Mouse (Mus musculus) kidney, adult 18-20 months (tissue): ENCODE results near the gene Gm38394.
A peak's percentile ranks its signal among the peaks of the same experiment; 100 is the strongest.

ENCODE experiments used
- DNase-seq: peaks from one replicate; pipeline ENCODE4 v3.0.0; 2021

The Gm38394 gene

GRCm38 (mm10) chr1:133663427-133663826 is 2.3 kb upstream of the Gm38394 start:
- no peak for DNase-seq

GRCm38 (mm10) chr1:133662941-133663340 is 1.8 kb upstream of the Gm38394 start:
- no peak for DNase-seq

DNA sequence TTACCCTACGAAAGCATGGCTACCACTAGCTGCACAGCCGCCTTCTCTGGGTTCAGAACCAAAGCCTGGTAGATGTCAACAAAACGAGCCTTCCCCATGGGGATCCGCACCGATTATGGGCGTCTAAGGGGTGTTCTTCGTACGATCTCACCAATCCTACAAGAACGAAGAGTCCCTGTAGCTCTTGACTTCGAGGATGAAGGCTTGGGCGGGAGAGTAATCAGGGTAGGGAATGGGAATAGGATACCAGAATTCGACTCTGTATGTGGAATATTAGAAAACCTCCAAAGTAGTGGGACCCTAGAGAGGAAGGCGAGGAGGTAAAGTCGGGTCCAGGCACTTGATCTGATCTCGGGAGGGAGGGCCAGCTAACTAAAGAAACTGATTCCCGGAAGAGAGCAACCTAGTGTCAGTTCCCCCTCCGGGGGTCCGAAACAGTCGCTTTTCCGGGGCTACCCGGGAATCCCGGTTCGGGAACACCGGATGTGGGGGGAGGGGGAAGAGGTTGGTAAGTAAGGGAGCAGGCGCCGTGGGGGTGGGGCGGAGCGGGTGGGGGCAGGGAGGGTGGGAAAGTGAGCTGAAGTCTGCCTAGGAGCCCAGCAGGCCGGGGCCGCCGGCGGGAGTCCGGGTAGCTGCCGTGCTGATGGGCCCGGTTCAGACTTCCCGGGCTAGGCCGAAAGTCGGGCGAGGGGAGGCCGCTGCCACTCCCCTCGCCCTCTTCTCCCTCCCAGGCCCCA is 484 bp downstream of the Gm38394 start, which contains the start of gene Zbed6:
Zbed6 (minus strand) TSS at position 420 of the 737 bp plus-strand sequence.
- peak; percentile 72 for DNase-seq

- DNase-seq, result no peak
Measured at GRCm38 (mm10) chr1:133658878-133659277, 2.2 kb downstream of the Gm38394 start.

GRCm38 (mm10) chr1:133656811-133657210 is 4.3 kb downstream of the Gm38394 start:
- DNase-seq, result no peak

DNA sequence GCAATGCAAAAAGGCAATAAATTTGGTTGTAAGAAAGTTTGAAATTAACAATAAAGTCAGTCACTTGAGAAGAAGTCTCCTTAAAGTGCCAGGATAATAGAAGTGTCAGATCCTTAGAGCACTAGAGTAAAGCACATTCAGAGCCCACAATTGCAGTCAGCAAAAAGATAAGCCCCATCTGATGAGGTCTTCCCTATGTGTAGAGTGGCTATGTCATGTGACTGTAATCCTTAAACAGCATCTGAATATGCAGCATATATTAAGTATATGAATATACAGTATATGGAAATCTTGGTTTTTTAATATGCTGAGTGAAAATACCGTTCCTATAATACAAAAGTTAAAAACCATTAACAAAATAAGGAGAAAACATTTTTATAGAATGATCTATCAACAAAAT is 8.1 kb downstream of the Gm38394 start:
- DNase-seq, result no peak

GRCm38 (mm10) chr1:133650288-133651055 is 10.6 kb downstream of the Gm38394 start:
- DNase-seq, result no peak

- no peak for DNase-seq
Measured at GRCm38 (mm10) chr1:133645652-133646051, 15.5 kb downstream of the Gm38394 start.

GRCm38 (mm10) chr1:133641163-133641562 is 20.0 kb downstream of the Gm38394 start:
- no peak for DNase-seq

- no peak for DNase-seq
Measured at GRCm38 (mm10) chr1:133638517-133638916, 22.6 kb downstream of the Gm38394 start.

DNA sequence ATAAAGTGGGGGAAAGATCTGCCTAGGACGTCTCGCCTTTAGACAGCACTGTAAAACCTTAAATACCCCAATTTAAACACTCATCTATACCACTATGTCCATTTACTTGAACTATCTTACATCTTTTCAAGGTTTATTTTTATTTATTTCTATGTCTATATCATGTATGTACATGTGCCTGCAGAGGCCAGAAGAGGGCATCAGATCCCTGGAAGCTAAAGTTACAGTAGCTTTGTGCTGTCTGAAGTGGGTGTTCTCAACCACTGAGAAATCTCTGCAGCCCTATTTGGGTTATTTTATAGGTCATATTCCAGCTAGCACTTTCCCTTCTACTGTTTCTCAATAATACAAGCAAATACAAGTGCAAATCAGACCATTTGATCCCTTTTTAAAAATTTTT is 28.9 kb downstream of the Gm38394 start:
- DNase-seq, result no peak

GRCm38 (mm10) chr1:133625052-133625451 is 36.1 kb downstream of the Gm38394 start:
- DNase-seq, result no peak

DNA sequence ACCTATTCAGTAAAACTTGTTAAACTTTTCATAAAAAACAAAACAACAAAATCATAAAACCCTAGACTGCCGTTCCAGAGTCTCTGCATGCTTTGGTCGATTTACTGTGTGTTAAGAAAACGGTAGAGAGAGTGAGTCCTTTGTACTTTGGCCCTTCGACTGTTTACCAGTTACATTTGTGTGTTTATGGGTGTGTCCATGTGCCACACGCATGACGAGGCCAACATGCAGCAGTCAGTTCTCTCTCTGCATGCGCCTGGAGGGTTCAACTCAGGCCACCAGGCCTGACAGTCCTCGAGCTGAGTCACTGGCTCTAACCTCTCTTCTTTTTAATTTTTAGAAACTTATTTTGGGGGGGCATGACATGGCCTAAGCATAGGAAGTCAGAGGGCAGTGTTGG is 42.8 kb downstream of the Gm38394 start:
- DNase-seq, result no peak

GRCm38 (mm10) chr1:133617908-133618307 is 43.2 kb downstream of the Gm38394 start:
- DNase-seq, result no peak

GRCm38 (mm10) chr1:133613817-133614216 is 47.3 kb downstream of the Gm38394 start:
- DNase-seq, result no peak

- no peak for DNase-seq
Measured at GRCm38 (mm10) chr1:133611436-133611835, 49.7 kb downstream of the Gm38394 start.

GRCm38 (mm10) chr1:133610601-133611000 is 50.5 kb downstream of the Gm38394 start:
- DNase-seq, result no peak

DNA sequence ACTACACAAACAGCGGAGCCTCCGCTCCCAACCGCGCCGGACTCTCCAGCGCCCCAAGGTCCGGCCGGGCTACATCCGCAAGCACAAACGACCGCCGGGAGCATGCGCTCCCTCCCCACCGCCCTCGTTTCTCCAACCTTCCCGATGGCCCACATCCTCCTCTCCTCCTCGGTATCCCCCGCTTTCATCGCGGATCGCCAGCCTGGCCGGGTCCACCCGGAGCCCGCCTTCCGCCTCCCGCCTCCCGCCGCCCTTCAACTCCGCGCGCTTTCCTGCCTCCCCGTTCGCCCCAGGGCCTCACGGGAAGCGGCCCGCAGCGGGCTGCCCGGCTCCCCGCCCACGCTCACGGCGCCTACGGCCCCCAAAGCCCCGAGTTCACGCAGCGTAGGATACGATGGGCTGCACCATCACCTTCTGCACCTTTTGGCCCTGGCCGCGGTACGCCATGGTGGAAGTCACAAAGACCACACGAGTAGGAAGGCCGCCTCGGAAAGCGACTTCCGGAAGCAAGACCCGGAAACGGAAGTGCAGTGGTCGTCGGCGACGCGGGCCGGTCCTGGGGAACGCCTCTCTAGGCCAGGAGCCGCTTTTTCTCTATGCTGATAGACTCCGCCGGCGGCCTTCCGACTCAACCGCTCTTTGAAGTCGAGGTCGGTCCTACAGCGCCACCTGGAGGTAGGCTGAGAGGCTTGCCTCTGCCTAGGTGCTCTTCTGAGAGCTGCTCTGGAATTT is 51.2 kb downstream of the Gm38394 start, which contains the start of gene Snrpe:
Snrpe (minus strand) TSS at position 521 of the 732 bp plus-strand sequence.
- DNase-seq, result peak; percentile 95

GRCm38 (mm10) chr1:133603174-133603573 is 57.9 kb downstream of the Gm38394 start:
- DNase-seq, result no peak

- no peak for DNase-seq
Measured at GRCm38 (mm10) chr1:133596298-133597007, 64.7 kb downstream of the Gm38394 start.

- DNase-seq, result no peak
Measured at GRCm38 (mm10) chr1:133585995-133586537, 75.1 kb downstream of the Gm38394 start.

GRCm38 (mm10) chr1:133571293-133571692 is 89.8 kb downstream of the Gm38394 start:
- DNase-seq, result no peak
